Mouse (Mus musculus) telencephalon, adult 2 months (tissue): Measurements from ENCODE around the gene Smc3.
"Not testable (repeated sequence)": the region's sequence is repeated elsewhere in the genome, so short reads cannot be mapped to it uniquely, and the experiment has no call there.

ENCODE experiments used
- DNase-seq: peaks from one replicate; pipeline ENCODE4 v3.0.0-alpha.2; 2011; ENCODE audit warnings: low read depth, low spot score

Gene Smc3

DNA sequence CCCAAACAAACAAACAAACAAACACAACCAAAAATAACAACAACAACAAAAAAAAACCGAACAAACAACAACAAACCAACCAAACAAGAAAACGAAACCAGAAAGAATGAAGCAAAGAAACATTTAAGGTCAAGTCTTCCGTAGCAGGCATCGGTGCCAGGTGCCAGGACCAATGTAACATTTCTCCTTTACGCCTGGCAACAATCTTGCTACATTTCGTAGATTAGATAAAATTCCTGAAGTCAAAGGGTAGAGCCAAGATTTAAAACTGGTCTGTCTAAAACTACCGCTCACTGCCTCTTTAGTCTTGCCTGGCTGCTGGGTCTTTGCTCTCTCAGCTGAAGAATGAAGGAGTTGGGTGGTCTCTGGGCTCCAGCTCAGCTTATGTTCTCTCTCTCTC is 24.1 kb upstream of the Smc3 start:
- no peak for DNase-seq

DNA sequence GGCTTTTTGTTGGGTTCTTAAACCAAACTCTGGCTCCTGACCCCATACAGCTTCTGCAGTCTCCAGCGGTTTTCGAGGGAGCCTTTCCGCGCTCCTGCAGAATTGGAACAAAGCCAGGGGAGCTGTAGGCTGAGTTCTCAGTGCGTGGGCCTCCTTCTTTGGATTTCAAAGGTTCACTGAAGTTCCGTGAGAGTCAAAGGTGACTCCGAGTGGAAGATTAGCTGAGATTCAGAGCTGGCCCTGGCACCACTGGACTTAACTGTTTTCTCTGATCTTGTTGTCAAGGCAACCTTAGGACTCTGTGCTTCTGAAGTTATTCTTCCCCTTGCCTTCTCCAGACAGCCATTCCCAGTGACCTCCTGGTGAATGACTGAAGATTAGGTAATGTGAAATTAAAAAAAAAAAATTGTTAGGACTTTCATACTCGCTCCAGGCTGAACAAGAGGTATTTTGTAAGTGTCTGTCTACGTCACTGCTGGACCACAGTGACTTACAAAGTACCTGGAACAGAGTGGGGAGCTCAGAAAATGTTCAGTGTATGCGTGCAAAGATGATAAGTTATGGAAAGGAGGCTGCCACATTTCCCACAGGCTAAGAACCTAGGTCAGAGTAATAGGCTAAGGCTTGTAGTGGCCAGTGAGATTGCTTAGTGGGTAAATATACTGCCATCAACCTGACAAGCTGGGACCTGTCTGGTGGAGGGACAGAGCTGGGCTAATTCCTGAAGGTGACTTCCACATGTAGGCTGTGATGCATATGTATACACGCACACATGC is 23.0 kb upstream of the Smc3 start:
- no peak for DNase-seq

GRCm38 (mm10) chr19:53578597-53579252 is 21.5 kb upstream of the Smc3 start:
- no peak for DNase-seq

- DNase-seq: not testable (repeated sequence)
These were observed 19.9 kb upstream of the Smc3 start for GRCm38 (mm10) chr19:53580271-53580670.

GRCm38 (mm10) chr19:53587686-53588085 is 12.5 kb upstream of the Smc3 start:
- DNase-seq: not testable (repeated sequence)

- not testable (repeated sequence) for DNase-seq
These were observed 11.2 kb upstream of the Smc3 start, which contains the start of gene Nutf2-ps1 for GRCm38 (mm10) chr19:53588968-53589367. Gene Nutf2-ps1, minus strand, starts transcription at chr19:53589068.

DNA sequence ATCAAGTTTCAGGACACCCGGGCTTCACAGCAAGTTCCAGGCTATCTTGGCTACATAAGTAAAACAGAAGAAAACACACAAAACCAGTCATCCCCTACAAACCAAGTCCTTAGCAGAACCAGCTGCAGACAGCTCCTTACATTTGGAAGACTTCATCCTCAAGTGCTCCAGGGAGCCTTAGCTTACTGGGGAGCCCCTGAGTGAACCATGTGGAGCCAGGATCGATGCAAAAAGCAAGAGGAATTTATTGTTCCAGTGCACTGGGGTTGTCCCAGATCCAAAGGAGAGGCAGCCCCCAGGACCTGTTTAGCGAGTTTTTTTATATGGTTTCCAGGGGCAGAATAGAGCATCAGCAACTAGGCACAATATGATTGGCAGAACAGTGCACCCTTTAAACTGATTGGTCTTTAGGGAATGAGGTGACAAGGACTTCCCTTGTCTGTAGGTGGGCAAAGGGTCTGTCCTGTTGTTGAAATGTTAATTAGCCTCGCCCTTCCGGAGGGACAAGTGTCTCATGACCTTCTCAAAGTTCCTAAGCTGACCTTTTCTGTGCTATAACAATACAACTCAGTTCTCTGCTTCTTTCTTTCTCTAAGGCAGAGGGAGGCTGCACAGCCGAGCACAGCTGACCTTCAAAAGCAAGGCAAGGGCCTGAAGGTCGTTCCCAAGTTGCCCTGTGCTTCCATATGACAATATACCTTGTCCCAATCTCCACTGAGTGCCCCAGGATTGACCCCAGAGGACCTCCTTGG is 3.3 kb upstream of the Smc3 start:
- DNase-seq: no peak

DNA sequence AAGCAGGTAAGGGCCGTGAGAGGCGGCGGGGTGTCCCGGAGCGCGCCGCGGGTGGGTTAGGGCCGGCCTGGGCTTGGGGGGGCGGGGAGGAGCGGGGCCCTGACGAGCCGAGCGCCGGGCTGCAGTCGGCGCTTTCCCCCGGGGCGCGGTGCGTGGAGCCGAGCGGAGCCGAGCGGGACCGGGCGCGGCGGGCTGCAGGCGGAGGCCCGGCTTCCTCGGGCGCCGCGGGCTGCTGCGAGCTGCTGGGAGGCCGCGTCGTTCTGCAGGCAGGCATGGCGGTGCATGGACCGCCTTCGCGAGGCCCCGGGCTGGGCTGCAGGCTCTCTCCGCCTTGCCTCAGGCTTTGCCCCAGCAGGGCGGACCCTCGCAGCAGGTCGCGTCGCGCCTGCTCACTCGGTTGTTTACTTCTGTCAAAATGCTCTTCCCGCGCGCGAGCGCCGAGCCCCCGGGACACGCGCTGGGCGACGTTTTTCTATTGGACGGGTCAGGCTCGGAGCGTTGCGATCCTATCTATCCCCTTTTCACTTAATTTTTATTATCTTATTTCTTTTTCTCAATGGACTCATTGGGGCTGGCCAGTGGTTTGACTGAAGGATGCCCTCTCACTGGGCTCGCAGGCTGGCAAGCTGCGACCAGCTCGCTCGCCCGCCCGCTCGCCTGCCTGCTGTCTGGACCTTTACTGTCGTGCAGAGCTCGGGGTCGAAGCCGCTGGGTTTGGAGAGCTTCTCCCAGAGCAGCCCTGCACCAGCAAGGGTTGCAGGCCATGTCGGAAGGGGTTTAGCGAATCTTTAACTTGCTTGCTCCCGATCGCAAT is 558 bp downstream of the Smc3 start:
- DNase-seq: no peak

DNA sequence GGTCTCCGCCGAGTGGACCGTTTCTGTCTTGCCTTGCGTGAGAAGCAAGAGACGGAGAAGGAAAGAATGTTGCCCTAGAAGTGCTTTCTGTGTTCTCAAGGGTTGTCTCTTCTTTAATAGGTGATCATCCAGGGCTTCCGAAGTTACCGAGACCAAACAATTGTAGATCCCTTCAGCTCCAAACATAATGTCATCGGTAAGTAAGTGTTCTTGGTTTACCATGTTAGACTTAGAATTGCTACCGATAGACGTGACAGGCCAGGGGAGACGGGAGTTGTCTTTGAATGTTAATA is 1.1 kb downstream of the Smc3 start:
- no peak for DNase-seq

- DNase-seq: no peak
These were observed 8.7 kb downstream of the Smc3 start for GRCm38 (mm10) chr19:53608921-53609320.

DNA sequence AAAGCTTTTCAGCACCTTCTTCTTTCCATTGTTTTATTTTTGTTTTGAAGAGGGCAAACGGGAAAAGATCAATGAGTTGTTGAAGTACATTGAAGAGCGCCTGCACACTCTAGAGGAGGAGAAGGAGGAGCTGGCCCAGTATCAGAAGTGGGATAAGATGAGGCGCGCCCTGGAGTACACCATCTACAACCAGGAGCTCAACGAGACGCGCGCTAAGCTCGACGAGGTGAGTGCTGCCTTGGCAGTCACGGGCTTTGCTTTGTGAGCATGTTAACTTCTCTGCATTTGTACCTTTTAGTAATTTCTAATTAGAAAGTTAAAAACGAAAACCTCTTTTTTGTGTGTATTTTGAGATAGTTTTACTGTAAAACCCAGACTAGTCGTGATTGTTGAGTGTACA is 21.5 kb downstream of the Smc3 start:
- no peak for DNase-seq

GRCm38 (mm10) chr19:53638041-53638440 is 37.8 kb downstream of the Smc3 start:
- no peak for DNase-seq

DNA sequence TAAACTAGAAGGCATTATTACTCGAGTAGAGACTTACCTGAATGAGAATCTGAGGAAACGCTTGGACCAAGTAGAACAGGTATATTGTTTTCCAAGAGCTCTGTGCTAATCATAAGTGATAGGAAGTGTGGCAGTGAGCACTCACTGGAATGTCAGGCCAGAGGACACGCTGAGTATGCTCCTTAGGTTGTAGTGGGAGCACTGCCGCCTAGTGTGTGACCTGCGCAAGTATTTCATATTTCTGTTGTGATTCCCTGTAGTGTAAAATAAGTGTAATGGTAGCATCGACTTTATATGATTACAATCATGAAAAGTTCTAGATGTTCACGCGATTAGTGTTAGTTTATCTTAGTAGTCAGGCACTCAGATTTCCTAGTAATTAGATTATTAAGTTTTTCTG is 38.5 kb downstream of the Smc3 start:
- no peak for DNase-seq

- DNase-seq: no peak
These were observed 43.9 kb downstream of the Smc3 start for GRCm38 (mm10) chr19:53644020-53644595.

GRCm38 (mm10) chr19:53647301-53647700 is 47.1 kb downstream of the Smc3 start:
- no peak for DNase-seq

- DNase-seq: no peak
These were observed 47.9 kb downstream of the Smc3 start for GRCm38 (mm10) chr19:53648056-53648455.

DNA sequence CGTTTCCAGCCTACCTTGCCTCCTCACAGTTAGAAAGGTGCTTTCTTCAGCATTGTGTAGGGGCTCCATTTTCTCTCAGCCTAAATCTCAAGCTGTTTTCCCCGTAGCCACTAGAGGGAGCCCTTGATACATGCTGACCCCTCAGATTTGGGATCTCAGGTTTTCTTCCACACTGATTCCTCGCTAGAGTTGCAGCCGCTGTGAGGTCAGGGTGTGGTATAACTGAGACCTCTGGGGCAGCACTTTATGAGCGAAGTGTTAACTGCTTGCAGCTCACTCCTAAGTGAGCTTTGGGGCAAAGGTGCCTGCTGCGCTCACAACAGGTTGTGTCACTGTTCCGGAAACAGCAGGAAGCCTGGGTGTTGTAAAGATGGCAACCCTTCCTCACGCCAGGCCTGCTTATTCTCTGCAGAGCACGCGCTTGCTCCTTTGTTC is 48.6 kb downstream of the Smc3 start:
- DNase-seq: peak; percentile 54

- DNase-seq: peak; percentile 27
These were observed 49.2 kb downstream of the Smc3 start for GRCm38 (mm10) chr19:53649361-53649760.

DNA sequence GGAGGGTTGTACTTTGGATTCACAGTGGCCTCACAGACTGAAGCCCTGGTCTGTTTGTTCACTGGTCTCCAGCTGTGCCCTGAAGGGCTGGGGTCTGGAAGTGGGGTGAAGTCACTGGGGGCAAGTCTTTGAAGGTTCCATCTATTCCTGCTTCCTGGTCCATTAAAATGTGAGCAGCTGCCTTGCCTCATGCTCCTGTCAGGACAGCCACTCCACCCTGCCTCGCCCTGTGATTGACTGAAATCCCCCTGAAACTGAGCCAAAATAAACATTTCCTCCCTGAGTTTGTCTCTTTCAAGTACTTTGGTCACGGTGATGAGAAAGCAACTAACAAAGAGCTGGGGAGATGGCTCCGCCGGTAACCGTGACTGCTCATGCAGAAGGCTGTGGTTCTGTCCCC is 49.6 kb downstream of the Smc3 start:
- DNase-seq: no peak

GRCm38 (mm10) chr19:53650921-53651320 is 50.7 kb downstream of the Smc3 start:
- DNase-seq: no peak

DNA sequence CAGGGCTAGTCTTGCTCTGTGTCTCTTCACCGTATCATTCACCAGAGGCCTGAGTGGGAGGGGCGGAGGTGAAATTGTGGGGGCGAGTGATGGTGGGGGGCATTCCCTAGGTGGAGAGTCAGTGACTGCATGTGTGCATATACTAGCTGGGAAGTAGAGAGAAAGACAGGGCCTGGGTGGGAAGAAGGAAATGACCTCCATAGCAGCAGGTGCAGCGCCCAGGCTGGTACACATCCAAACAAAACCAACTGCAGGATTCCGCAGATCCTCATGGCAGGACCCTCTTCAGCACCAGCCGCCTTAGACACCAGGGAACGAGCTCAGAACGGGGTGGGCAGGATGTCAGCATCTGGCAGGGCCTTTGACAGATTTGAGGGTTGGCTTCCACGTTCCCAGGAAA is 52.1 kb downstream of the Smc3 start:
- DNase-seq: no peak
